Mouse (Mus musculus) ES-CJ7 (cell line): Measurements from ENCODE around the gene Ovgp1.
"Not testable (repeated sequence)": the region's sequence is repeated elsewhere in the genome, so short reads cannot be mapped to it uniquely, and the experiment has no call there.

Experiments
- DNase-seq: peaks from one replicate; pipeline ENCODE4 v3.0.0; 2011; ENCODE audit warnings: low read depth, low spot score

Ovgp1 gene

DNA sequence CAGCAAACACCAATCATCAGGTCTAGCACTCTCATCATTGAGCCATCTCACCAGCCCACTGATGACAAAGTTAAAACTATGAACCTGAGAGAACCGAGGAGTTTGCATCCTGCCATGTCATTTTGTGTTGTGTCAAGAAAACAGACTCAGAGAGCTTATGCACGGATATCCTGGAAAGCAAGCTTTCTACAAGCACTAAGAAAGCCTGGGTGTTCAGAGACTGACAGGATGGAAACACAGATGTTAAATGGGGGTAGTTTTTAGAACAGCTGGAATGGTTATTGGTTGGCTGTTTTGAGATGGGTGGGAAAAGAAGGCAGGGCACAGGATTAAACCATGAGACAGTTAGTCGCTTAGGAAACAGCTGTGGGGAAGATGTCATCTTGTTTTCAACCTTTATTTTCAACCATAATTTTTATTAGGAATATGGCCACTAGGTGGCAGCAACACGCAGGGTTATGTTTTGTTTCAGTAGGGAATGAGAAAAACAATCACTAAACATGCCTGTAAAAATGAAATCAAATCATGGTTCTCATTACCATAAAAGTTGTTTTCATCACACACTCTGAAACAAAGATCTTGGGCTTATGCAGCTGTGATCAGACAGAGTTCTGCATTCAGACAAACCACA is 18.3 kb downstream of the Ovgp1 start:
- peak; percentile 13 for DNase-seq

DNA sequence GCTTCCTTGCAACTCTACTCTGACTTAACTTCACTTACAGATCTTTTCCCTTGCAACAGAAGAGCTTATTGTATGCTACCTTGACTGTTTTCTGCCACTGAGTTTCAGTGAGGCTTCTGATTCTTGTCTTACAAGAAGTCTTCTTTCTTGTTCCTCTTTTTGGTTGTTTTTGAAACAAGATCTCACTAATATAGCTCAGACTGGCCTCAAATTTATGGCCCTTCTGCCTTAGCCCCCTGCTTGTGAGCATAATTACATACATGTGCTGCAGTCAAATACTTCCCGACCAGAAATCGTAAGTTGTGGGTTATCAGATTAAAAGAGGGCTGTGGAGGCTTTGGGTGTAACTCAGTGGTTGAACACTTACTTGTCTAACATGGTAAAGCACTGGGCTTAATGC is 21.2 kb downstream of the Ovgp1 start:
- DNase-seq: no peak

DNA sequence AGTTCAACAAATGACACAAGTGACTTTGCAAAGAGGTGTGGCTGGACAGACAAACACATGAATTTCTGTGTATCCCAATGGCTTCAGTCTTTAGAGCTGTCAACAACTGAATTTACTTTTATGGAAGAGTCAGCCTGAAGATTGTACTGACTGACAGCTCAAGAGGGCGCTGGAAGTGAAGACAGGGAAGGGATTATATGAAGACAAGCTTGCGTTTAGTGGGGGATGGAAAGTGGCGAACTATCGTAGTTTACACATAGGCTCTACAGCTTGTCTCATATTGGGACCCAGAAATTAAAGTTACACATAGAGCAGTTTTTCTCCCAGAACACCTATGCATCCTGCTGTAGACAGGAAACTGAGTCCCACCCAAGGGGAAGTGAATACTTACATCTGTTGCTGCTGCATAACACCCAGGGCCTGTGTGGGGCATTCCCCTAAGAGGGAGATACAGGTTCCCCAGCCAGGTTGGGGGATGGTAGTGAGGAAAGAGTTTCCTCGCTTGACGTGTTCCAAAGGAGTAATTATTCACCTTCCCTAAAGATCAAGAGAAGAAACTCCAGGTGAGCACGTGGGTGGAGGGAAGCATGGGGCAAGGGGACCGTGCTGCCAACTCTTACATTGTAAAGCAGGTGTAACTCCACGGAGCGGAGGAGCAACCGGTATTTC is 27.3 kb downstream of the Ovgp1 start:
- peak; percentile 7 for DNase-seq

DNA sequence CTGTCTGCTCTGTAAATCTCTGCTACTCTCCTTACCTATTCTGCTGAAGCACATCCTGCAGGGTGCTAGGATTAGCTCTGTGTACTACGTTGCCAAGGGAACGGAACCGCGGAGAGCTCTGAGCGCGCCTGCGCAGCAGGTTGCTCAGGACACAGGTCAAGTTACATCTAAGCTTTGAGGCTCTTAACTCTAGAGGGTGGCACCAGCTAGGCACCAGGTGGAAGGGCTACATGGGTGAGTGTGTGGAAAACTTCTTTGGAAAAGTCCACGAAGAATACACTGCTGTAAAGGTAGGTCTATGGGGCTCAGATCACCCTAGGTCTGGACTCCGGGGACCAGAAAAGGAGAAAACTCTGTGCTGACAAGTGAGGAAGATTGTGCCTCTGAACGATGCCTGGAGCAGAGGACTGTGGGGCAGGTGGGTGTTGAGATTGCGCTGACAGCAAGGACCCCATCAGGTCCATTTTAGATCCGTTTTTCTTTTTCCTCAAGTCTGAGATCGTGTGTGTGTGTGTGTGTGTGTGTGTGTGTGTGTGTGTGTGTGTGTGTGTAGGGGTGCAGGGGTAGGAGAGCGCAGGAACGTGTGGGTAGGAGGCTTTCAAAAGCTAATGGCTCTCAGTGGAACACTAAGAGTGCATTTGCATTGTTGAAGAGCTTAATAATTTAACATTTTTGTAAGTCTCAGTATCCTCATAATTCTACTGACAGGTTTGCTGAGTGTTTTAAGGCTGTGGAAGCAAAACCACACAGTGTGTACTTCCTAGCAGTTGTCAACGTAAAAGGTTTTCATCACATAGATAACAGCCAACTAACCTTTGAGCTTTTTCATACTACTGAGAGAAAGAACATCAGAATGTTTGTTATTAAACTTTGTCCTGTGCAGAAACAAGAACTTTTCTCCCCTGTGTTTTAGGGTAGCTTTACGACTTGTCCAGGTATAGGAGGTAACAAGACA is 28.2 kb downstream of the Ovgp1 start:
- DNase-seq: peak; percentile 88

DNA sequence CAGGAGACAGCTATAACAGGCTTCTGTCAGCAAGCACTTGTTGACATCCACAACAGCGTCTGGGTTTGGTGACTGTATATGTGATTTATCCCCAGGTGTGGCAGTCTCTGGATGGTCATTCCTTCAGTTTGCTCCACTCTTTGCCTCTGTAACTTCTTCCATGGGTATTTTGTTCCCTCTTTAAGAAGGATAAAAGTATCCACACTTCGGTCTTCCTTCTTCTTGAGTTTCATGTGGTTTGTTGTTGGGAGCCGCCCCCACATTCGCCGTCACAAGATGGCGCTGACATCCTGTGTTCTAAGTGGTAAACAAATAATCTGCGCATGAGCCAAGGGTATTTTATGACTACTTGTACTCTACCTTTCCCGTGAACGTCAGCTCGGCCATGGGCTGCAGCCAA is 29.8 kb downstream of the Ovgp1 start:
- not testable (repeated sequence) for DNase-seq

DNA sequence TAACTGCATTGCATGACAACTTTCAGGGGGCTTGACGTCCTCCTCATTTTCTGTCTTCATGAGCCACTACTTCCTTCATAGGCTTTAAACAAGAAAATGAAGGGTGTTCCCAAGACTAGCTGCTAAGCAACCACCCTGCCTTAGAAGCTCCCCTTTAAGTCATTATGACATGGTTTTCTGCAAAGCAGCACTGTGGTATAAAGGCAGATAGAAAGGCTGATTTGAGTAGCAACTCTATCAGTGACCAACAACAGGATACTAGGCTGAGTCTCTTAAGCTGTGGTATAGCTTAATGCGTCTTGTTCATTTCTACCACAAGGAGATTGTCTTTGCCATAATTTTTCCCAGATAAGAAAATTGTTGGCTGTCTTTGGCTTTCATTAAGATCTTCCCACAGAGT is 41.0 kb downstream of the Ovgp1 start, which contains the start of gene Pifo:
Pifo (minus strand) TSS at position 101 of the 400 bp plus-strand sequence.
- DNase-seq: no peak

DNA sequence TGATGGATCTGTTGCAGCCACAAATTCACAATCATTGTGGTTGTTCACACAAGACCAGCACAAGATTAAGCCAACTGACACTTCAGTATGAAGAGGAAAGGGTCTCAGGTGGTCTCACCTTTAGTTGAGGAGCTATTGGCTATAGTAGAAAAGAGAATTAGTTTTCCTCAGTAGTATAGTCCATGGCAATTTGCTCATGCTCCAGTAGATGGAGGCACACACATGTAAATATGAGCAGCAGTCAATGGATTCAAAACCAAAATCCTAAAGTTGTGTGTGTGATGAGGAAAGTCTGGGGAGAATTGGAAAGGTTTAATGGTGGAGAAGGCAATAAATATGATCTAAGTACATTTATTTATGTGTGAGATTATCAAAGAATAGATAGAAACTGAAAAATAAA is 48.3 kb downstream of the Ovgp1 start:
- no peak for DNase-seq

DNA sequence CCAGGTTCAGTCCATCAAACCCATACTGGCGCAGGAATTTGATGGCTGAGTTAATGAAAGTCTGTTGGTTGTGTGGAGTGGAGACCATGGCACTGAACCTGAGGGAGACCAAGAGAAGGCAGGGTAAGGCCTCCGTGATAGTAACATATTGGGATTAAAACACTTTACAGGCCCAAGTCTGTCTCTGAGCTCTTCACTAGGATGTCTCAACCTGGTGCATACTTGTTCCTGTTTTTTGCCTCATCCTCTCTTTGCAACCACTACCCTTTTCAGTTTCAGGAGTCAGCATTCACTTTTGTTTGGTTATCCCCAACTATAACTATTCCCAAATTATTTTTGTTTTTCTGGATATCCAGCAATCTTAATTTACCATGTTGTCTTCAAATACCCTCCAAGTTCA is 50.6 kb downstream of the Ovgp1 start:
- no peak for DNase-seq

DNA sequence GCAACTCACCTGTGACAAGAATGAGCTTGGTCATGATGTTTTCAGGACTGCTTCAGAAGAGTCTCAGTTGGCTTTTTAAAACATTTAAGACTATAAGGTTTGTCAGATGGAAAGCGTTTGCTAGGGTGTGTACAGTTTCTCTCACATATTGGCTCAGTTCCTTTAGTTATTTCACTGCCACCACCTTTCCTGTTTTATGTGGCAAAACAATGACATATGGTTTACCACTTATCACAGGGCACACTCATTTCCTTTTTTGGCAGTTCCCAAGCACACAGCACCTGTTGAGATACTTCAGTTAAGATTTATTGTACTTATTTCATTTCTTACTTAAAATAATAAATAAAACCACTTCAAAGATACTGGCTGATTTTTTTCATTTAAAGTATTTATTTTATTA is 59.3 kb downstream of the Ovgp1 start, which contains the start of gene Chil5:
Chil5 (minus strand) TSS at position 34 of the 400 bp plus-strand sequence.
- DNase-seq: no peak
